ENCODE assay signal across 8 mouse cellular contexts in genomic region chrX:159963273-159963672, GRCm38 (mm10). TPM values are rescaled to one million over a fixed set of nuclear protein-coding genes. Genes with fewer than 3 reads are reported as not detected.
DNase-seq lines count a peak whose midpoint lies in the region; ATAC-seq and TF ChIP-seq lines count a peak whose summit lies in the region.

No protein-coding gene starts in this region.

- DNase-seq in urinary bladder, postnatal 25 days (ENCODE audit: low spot score), result peak; percentile 29
- no peak for DNase-seq in urinary bladder, postnatal 4 days (ENCODE audit: low spot score in 2 of 2)
- DNase-seq in cerebellum, adult 11 months, result peak; percentile 39
- DNase-seq in forelimb bud, embryonic 11.5 days (ENCODE audit: low read depth, low spot score), result peak; percentile 65
- DNase-seq in kidney, adult 9 months, result peak; percentile 78
- peak; percentile 28 for DNase-seq in liver, postnatal 0 days
- DNase-seq in ovary, adult 18-20 months (ENCODE audit: low spot score), result no peak

- TF ChIP-seq CTCF in liver, postnatal 0 days (IDR thresholded peaks at IDR 0.05; ENCODE audit: low read depth), result peak; percentile 70

- H3K4me1 ChIP-seq in liver, postnatal 0 days (ENCODE audit: insufficient read depth), result no peaks in the 10 kb centered on the region
- no peaks in the 10 kb centered on the region for H3K4me1 ChIP-seq in neural tube, embryonic 15.5 days

- ATAC-seq in liver, postnatal 0 days, result no peak
- peak; percentile 83 for ATAC-seq in neural tube, embryonic 15.5 days (ENCODE audit: low FRiP score)

- no peak overlapping the region for H3K4me3 ChIP-seq in liver, postnatal 0 days (ENCODE audit: low read depth, low read length)
- H3K4me3 ChIP-seq in neural tube, embryonic 15.5 days (replicated peaks), result no peak overlapping the region

- no peak overlapping the region for H3K27ac ChIP-seq in liver, postnatal 0 days (ENCODE audit: low read depth)
- H3K27ac ChIP-seq in neural tube, embryonic 15.5 days (replicated peaks), result no peak overlapping the region

- no peaks in the 10 kb centered on the region; the same call in 1 of the 2 replicates for H3K36me3 ChIP-seq in liver, postnatal 0 days (replicated peaks; ENCODE audit: insufficient read depth, low read length)
- no peaks in the 10 kb centered on the region for H3K36me3 ChIP-seq in neural tube, embryonic 15.5 days

- no peak overlapping the region for H3K9ac ChIP-seq in liver, postnatal 0 days (replicated peaks)
- H3K9ac ChIP-seq in neural tube, embryonic 15.5 days (replicated peaks), result no peak overlapping the region

- H3K27me3 ChIP-seq in liver, postnatal 0 days (ENCODE audit: insufficient read depth, low read length), result peaks cover 7% of the 10 kb centered on the region; the same call in 1 of the 2 replicates
- 0 out of 2 replicates have a peak, but pooled peaks cover 5% of the 10 kb centered on the region for H3K27me3 ChIP-seq in neural tube, embryonic 15.5 days (replicated peaks)

- WGBS in liver, postnatal 0 days (ENCODE audit: insufficient replicate concordance), result 31% methylated on average over 4 of the region's 4 CpGs
- WGBS in neural tube, embryonic 15.5 days, result 31% methylated on average over 4 of the region's 4 CpGs

- H3K4me2 ChIP-seq in liver, postnatal 0 days (ENCODE audit: low read depth, low read length), result no peak overlapping the region
- H3K4me2 ChIP-seq in neural tube, embryonic 15.5 days, result no peak overlapping the region

- TF ChIP-seq EP300 in liver, postnatal 0 days (IDR thresholded peaks at IDR 0.05; ENCODE audit: low read depth), result no peak

- H3K9me3 ChIP-seq in liver, postnatal 0 days (ENCODE audit: low read length), result no peaks in the 10 kb centered on the region
- H3K9me3 ChIP-seq in neural tube, embryonic 15.5 days (replicated peaks), result no peaks in the 10 kb centered on the region

RNA-seq across cellular contexts. Expression of gene Map3k15, which starts 25.0 kb away (rescaled TPM):
- 0.12 and 0.15 TPM in 2 replicates for polyA plus RNA-seq in liver, postnatal 0 days (2015; fragmentation: Nextera tagmentation; extraction: Ambion mirVana)
- 0.14 and 0.28 TPM in 2 replicates for polyA plus RNA-seq in neural tube, embryonic 15.5 days (2015; fragmentation: Nextera tagmentation; extraction: Ambion mirVana)

Comparison
In these comparisons a context has a peak if more than half of its experiments do, and no peak if none do; other contexts are left out.
1. DNase-seq: peak in urinary bladder, postnatal 25 days (single experiment), cerebellum, adult 11 months (single experiment), forelimb bud, embryonic 11.5 days (single experiment), kidney, adult 9 months (single experiment) and liver, postnatal 0 days (single experiment); none in urinary bladder, postnatal 4 days (0 of 2) and ovary, adult 18-20 months (single experiment).